Mouse (Mus musculus): ENCODE results near the gene Nt5dc3.

Nt5dc3 gene

GRCm38 (mm10) chr10:86779117-86779755 lies 431 bp downstream of the Nt5dc3 start:
- no peak for DNase-seq (ENCODE audit: low read depth)

DNA sequence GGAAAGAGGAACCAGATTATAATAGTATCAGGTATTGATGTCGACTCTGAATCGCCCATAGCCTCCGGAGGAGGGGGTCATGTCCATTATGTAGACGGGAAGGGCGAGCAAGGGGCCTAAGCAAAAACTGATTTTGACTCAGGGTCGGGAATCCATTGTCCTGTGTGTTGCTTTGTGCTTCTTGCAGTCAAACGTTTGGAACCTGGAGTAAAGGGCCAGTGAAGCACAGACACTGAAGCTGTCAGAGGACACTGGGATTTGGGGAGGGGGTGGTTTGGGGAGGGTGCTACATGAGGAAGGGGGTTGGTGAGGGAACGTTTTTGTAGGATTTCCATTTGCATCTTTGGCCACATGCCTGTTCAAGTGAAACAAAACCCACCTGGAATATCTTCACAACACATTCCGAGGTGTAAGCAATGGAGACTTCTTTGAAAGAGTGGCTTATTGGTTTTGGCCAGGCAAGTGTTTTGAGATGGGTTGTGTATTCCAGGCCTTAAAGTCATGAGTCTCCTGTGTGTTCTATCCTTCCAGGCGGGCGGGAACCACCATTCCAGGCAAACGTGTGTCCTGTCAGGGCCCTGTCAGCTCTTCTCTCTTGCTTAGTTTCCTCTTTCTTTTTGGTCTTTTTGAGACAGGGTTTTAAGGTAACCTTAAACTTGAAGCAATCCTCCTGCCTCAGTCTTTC lies 1.2 kb downstream of the Nt5dc3 start:
- no peak for DNase-seq (ENCODE audit: low read depth)

DNA sequence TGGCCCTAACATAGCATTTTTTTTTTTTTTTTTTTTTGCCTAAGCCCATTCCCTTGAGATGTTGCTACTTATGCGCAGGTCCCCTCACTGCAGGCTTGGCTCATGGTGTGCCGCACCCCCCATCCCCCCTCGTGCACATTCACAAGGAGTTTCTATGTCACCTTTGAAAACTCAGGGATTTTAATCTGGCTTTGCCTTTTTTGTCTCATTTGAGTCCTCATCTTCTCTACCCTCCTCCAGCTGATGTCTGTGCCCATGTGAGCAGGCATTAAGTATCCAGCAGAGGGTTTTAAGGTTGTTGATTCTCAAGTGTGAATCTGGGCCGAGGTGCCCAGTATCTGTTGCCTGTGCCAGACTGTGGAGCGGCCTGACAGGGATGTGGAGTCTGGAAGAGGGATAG lies 2.8 kb downstream of the Nt5dc3 start:
- DNase-seq (ENCODE audit: low read depth): no peak

GRCm38 (mm10) chr10:86782656-86783055 lies 3.9 kb downstream of the Nt5dc3 start:
- DNase-seq (ENCODE audit: low read depth): no peak

DNA sequence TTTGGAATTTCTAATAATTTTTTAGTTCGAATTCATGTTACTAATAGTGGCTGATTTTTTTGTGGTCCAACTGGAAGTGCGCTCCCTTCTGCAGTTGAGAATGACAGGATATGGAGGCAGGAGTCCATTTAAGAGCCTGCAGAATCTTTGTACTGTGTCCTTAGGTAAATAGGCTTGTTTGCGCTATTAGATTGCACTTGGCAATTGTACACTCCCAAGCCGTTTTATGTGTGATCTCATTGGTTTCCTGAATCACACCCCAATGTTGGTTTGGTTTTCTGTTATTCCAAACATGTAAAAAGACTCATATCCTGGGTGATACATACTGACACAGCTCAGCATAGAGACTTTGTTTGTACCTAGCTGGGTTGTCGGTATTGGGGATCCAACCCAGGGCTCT lies 4.8 kb downstream of the Nt5dc3 start:
- no peak for DNase-seq (ENCODE audit: low read depth)

- DNase-seq (ENCODE audit: low read depth): no peak
Measured at GRCm38 (mm10) chr10:86784126-86784675, 5.4 kb downstream of the Nt5dc3 start.

DNA sequence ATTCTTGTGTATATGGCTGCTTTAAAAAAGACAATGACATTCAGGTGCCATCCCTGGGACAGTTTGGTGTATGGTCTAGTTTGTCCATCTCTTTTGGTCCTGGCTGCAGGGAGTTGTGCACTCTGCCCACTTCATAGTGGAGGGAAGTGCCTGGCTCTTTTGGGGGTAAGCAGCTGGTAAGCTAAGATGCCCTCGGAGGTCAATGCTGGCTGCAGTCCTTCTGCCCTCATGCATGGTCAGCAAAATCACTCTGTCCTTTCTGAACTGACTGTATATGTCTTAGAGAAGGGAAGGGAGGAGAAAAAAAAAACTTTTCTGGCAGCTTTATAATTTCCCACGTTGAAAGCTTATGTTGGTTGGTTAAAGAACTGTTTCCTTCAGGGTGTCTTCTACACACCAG lies 6.6 kb downstream of the Nt5dc3 start:
- DNase-seq (ENCODE audit: low read depth): no peak

GRCm38 (mm10) chr10:86786083-86786482 lies 7.3 kb downstream of the Nt5dc3 start:
- no peak for DNase-seq (ENCODE audit: low read depth)

DNA sequence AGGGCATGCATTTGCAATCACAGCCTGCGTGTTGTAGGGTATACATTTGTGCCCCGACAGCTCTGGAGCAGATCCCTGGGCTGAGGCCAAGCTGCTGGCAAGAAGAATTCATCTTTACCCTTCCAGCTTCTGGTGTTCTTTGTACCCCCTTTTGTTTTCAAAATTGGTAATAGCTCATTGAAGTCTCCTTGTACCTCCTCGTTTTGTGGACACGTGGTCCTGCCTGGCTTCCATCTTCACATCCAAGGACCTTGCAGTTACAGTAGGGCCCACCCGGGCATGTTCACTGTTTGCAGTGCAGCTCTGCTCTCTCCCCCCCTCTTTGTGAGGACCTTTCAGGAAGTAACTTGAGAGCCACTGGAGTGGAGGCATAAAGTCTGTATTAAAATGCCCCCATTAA lies 9.4 kb downstream of the Nt5dc3 start:
- DNase-seq (ENCODE audit: low read depth): no peak

- no peak for DNase-seq (ENCODE audit: low read depth)
Measured at GRCm38 (mm10) chr10:86789146-86789672, 10.4 kb downstream of the Nt5dc3 start.

- DNase-seq (ENCODE audit: low read depth): no peak
Measured at GRCm38 (mm10) chr10:86791507-86792184, 12.8 kb downstream of the Nt5dc3 start.

DNA sequence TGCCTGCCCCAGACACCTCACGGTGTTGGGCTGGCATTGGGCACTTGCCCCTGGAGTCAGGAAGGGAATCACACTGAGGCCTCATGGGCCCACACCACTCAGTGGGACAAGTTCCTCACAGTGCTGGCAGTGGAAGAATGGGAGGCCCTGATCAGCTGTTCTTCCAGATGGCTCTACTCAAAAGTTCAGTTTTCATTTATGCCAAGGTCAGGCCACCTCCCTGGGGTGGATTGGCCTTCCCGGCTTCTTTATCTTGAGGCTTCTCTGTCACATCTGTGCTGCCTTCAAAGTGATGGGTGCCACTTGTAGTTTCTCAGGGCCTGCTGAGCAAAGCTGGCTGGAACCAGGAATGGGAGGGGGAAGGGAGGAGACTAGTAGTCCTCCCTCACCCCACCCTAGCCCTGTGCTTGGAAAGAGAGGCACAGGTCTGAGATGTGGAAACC lies 14.7 kb downstream of the Nt5dc3 start:
- DNase-seq (ENCODE audit: low read depth): no peak

GRCm38 (mm10) chr10:86794196-86794595 lies 15.4 kb downstream of the Nt5dc3 start:
- DNase-seq (ENCODE audit: low read depth): no peak

DNA sequence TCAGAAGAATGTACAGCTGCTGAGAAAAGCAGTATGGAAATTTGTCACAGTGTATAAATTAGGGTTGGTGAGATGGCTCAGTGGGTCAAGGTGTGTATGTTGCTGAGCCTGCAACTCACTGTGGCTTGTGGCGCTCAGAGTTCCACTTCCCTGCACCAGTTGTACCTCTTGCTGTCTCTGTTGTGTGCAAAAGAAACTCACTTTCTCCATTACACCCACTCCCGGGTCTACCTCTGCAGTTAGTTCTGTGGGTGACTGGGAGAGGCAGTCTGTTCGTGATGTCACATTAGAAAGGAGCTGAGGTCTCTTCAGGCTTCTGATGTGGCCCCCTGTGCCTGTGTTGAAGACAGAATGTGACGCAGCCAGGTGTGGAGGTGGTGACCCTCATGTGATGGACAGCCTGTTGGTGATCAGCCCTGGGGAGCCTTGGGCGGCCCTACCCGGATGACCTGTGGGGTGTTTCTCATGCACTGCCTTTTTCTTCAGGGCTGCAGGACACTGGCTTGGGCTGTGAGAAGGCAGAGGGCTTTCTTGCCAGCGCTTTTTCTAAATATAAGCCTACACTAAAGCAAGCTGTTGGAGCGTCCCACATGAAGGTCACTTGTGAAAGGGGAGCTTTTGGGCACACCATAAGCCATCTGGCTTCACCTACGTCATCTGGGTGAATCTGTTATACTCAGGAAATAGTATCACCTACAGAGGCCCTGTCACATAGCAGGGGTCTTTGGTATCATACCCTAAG lies 16.2 kb downstream of the Nt5dc3 start:
- DNase-seq (ENCODE audit: low read depth): no peak

DNA sequence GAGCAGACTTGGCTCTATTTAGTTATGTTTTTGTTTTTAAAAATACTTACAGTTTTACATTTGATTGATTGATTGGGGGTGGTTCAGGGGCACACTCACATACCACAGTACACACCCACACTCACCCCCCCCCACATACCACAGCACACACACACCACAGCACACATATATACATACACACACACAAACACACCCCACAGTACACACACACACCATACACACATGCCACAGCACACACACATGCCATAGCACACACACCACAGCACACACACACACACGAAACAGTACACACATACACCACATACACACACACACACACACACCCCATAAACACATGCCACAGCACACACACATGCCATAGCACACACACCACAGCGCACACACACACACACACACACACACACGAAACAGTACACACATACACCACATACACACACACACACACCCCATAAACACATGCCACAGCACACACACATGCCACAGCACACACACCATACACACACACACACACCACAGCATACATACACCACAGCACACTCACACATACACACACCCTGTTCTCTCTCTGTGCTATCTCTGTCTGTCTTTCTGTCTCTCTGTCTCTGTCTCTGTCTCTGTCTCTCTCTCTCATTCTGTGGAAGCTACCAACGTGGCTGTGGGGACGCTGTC lies 17.4 kb downstream of the Nt5dc3 start:
- no peak for DNase-seq (ENCODE audit: low read depth)

- no peak for DNase-seq (ENCODE audit: low read depth)
Measured at GRCm38 (mm10) chr10:86807362-86807761, 28.6 kb downstream of the Nt5dc3 start.

DNA sequence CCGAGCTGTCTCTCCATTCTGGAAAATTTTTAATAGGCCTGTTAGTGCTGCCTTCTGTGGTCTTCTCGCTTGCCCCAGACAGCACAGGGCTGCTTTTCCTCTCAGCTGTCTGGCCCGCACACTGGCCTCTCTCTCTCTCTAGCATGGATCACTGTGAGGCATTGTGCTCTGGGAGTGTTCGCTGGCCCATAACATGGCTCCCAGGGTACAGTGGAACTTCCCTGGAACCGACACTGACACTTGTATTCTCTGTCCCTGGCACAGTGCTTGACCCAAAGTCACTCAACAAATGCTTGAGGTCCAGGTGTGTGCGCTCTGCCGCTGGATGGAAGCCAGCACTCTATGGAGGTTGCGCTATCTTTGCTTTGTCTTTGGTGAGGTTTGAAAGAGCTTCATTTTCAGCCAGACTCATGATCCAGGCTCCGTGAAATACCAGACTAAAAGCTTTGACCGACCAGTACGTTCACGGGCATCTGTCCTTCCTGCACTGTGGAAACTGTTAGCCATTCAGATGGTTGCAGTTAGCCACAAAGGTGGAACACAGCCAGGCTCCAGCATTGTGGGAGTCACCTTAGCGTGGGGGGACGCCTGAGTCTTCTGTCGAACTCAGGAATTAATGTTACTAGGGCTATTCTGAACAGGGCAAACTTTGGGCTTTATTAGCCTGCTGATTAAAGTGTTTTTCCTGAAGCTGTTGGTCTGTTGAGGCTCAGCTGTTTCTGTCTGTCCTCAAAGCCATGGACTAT lies 29.4 kb downstream of the Nt5dc3 start:
- no peak for DNase-seq (ENCODE audit: low read depth)

- DNase-seq (ENCODE audit: low read depth): no peak
Measured at GRCm38 (mm10) chr10:86810000-86810399, 31.2 kb downstream of the Nt5dc3 start.

DNA sequence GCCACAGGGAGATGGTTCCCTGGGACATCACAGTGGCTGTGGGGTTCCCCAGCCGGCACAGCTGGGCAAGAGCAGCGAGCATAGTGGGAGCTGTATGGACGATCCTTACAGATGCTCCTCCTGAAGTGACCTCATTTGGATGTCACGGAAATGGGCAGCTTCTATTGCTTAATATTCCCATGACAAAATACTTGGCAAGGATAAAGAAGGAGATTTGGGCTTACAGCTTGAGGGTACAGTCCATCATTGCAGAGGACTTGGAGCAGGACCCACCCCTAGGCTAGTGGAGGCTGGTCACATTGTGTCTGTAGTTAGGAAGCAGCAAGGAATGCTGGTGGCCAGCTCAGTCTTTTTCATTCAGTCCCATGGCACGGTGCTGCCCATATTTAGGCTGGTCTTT lies 31.8 kb downstream of the Nt5dc3 start:
- DNase-seq (ENCODE audit: low read depth): no peak

- no peak for DNase-seq (ENCODE audit: low read depth)
Measured at GRCm38 (mm10) chr10:86814292-86815131, 35.7 kb downstream of the Nt5dc3 start.

Data from fibroblast of lung, adult 2 months (primary cell).